23 mouse cellular contexts compared by ENCODE assay signal in the genomic region with DNA sequence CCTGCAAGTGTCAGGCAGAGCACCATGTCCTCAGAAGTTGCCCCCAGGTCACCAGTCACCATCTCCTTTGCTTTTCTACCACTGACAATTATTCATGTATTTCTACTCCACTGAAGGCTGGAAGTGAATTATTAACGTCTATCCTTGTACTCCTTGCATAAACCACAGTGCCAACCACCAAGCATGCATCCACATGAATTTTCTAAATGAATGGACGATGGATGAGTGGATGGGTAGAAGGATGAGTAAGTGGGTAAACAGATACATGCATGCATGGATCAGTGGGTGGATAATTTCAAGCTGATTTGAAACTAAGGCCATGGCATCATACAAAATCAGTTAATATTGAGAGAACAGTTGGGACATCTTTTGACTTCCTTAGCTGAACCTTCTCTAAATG.
"Had no signal": no experiment of that assay in that cellular context is flagged by ENCODE, and none has a peak within 500 bp of the region (broad histone marks: within the 10 kb centered on the region; RNA-seq: fewer than 3 reads in every experiment).

No protein-coding gene starts in this region.

- H3K4me2 ChIP-seq: heart, embryonic 13.5 days; heart, embryonic 15.5 days; hindbrain, embryonic 13.5 days; hindbrain, embryonic 15.5 days; limb, embryonic 13.5 days; limb, embryonic 15.5 days; liver, embryonic 13.5 days; liver, embryonic 15.5 days had no signal

- ATAC-seq: hindbrain, postnatal 0 days; intestine, embryonic 16.5 days; liver, postnatal 0 days had no signal

- H3K27ac ChIP-seq: heart, embryonic 10.5 days; heart, embryonic 13.5 days; heart, embryonic 15.5 days; hindbrain, embryonic 13.5 days; hindbrain, embryonic 15.5 days; hindbrain, postnatal 0 days; limb, embryonic 13.5 days; limb, embryonic 15.5 days; liver, embryonic 13.5 days; liver, embryonic 15.5 days had no signal

- H3K4me1 ChIP-seq: heart, embryonic 10.5 days; heart, embryonic 13.5 days; heart, embryonic 15.5 days; hindbrain, embryonic 13.5 days; hindbrain, embryonic 15.5 days; limb, embryonic 13.5 days; limb, embryonic 15.5 days; liver, embryonic 13.5 days; liver, embryonic 15.5 days had no signal

- H3K27me3 ChIP-seq: heart, embryonic 13.5 days; heart, embryonic 15.5 days; hindbrain, embryonic 13.5 days; hindbrain, embryonic 15.5 days; limb, embryonic 13.5 days; limb, embryonic 15.5 days; liver, embryonic 13.5 days; liver, embryonic 15.5 days had no signal

- DNase-seq: gastrocnemius, postnatal 14 days; gastrocnemius, postnatal 36 days; heart, adult 18-20 months; heart, postnatal 14 days; heart, postnatal 36 days; kidney, adult 18-20 months; kidney, postnatal 10 days; kidney, postnatal 25 days; layer of hippocampus, adult 9-11 months; layer of hippocampus, postnatal 36 days; left cerebral cortex, postnatal 4 days; liver, embryonic 13.5 days; liver, postnatal 0 days had no signal

- H3K9me3 ChIP-seq: heart, embryonic 10.5 days; heart, embryonic 13.5 days; heart, embryonic 15.5 days; hindbrain, embryonic 13.5 days; hindbrain, embryonic 15.5 days; limb, embryonic 13.5 days; limb, embryonic 15.5 days; liver, embryonic 13.5 days; liver, embryonic 15.5 days had no signal

- H3K4me3 ChIP-seq: heart, embryonic 10.5 days; heart, embryonic 13.5 days; heart, embryonic 15.5 days; hindbrain, embryonic 13.5 days; hindbrain, embryonic 15.5 days; limb, embryonic 13.5 days; limb, embryonic 15.5 days; liver, embryonic 13.5 days; liver, embryonic 15.5 days had no signal

- H3K9ac ChIP-seq: heart, embryonic 13.5 days; heart, embryonic 15.5 days; hindbrain, embryonic 13.5 days; hindbrain, embryonic 15.5 days; limb, embryonic 13.5 days; limb, embryonic 15.5 days; liver, embryonic 13.5 days; liver, embryonic 15.5 days; liver, postnatal 0 days had no signal

- H3K36me3 ChIP-seq: heart, embryonic 10.5 days; heart, embryonic 13.5 days; heart, embryonic 15.5 days; hindbrain, embryonic 13.5 days; hindbrain, embryonic 15.5 days; limb, embryonic 13.5 days; limb, embryonic 15.5 days; liver, embryonic 13.5 days; liver, embryonic 15.5 days had no signal
